Mouse (Mus musculus): ENCODE measurements around the gene Calhm6.

DNA sequence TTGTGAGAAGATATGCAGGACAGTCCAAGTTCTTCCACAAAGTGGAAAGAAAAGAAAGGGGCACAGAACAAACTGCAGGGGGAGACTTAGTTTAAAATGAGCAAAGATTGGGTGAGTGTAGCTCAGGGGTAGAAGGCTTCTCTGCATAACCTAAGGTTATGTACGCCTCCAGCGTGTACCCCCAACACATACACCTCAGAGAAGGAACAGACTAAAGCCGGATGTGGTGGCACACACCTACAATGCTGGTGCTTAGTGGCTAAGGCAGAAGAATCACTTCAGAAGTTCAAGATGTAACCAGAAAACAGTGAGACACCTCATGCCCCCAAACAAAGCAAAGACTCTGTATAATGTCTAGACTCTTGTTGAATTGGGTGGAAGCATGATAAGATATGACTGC is 43.4 kb upstream of the Calhm6 start:
- TF ChIP-seq CTCF (IDR thresholded peaks at IDR 0.05; ENCODE audit: borderline replicate concordance, insufficient read depth, low read length) (no peak), POLR2A (IDR thresholded peaks at IDR 0.05; ENCODE audit: low read depth, low read length) (no peak)

Data from embryonic fibroblast, embryonic 13.5 days (primary cell).